Mouse (Mus musculus): ENCODE data around the gene Gnb1l. TPM values are rescaled to one million over a fixed set of nuclear protein-coding genes. Genes with fewer than 3 reads are reported as not detected.
A peak's percentile ranks its signal among the peaks of the same experiment; 100 is the strongest.

Gene Gnb1l
- 1 to 10 TPM; 5.6 to 9.2 TPM for total RNA-seq (2021)
- long read RNA-seq, experiment 1, partial matches to known transcripts = 0 of 3 reads
- long read RNA-seq, experiment 1, other reads (novel, unspliced or antisense) = 3 of 3 reads
- long read RNA-seq, experiment 2, partial matches to known transcripts = 2 of 17 reads
- long read RNA-seq, experiment 2, other reads (novel, unspliced or antisense) = 7 of 17 reads

DNA sequence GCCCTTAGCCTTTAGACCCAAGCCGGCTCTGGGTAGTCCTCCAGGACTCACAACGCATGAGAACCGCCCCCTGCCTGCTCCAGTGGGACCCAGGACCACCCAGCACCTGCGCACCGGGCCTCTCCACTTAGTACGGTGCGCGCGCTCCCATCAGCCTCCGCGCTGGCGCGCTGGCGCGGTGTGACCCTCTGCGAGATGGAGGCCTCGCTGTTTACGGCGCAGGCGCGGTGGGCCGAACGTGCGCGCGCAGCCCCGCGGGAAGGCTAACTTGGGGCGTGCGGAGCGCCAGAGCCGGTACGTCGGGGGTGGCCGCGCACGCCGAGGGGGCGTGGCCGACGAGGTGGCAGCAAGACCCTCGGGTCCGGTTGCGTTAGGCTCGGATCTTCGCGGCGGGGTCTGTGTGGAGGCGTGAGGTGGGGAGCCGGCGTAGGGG is at the start of gene Gnb1l, which contains the start of gene Rtl10:
Gene Gnb1l, plus strand, starts transcription at position 156 of the 433 bp plus-strand sequence.
Gene Rtl10, plus strand, starts transcription at position 344 of the 433 bp plus-strand sequence.
- peak; percentile 82 to 93 for DNase-seq (ENCODE audit: low spot score in 2 of 2)

DNA sequence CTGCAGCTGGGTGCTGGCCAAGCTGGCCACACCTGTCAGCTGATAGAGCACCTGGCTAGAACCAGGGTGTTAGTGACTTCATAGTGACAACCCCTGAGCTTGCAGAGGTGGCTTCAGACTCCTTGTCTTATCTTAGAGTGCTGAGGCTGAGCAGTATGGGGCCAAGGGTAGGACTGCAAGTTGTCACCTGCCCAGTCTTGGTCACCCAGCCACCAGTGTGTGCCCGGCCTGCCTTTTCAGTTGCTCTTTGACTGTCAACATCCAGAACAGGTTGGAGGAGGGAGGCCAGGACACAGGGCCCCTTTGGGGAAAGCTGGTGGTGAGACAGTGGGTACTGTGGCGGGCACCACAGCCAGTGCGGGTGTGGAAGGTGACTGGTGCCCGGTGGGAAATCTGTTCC is 49.5 kb upstream of the Gnb1l start:
- DNase-seq (ENCODE audit: low spot score in 2 of 2) = no peak

DNA sequence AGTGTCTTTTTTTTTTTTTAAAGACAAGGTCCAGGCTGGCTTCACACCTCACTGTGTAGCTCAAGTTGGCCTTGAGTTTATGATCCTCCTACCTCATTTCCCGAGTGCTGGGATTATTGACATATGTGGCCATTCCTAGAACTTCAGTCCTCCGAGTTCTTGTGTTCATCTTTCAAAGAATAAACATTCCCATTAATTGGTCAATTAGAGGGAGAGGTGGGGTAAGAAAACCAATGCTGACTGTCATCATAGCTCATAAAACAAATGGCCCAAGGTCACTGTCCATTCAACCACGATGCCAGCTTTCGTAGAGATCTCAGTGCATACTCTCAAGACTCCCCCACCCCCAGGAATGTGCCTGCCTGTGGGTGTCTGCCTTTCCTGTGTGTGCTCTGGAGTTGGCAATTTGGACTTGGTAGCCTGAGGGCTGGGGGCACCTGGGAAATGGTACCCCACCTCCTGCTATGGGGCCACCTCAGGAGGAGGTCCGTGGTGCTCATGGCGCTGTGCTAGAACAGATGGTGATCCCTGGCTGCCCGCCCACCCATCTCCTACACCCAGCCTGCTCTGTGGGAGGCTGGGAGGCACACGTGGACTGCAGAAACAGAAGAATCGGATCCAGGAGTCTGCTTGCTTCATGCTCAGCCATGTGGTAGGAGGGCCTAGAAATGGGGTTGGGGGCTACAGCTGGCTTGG is 46.9 kb upstream of the Gnb1l start:
- no peak for DNase-seq (ENCODE audit: low spot score in 2 of 2)

DNA sequence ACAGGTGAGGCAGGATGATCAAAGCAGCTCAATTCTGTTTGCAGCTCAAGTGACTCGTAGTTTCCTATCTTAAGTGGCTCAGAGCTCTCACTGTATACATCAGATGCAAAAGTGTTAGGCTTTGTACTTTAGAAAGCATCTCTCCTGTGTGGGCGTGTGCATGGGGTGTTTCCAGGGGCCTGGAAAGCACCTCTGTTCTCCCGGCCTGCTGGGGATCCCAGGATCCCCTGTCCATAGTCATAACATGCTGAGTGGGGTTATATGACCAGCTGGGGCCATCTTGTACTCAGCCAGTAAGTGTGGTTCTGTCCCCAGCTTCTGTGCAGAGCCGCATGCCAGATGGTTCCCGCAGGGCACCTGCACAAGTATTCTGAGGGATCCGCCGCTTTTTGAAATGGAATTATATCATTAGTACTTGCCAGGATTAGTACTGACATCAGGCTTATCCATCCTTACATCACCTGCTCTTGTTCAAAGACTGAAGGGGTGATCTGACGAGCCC is 46.1 kb upstream of the Gnb1l start:
- no peak for DNase-seq (ENCODE audit: low spot score in 2 of 2)

DNA sequence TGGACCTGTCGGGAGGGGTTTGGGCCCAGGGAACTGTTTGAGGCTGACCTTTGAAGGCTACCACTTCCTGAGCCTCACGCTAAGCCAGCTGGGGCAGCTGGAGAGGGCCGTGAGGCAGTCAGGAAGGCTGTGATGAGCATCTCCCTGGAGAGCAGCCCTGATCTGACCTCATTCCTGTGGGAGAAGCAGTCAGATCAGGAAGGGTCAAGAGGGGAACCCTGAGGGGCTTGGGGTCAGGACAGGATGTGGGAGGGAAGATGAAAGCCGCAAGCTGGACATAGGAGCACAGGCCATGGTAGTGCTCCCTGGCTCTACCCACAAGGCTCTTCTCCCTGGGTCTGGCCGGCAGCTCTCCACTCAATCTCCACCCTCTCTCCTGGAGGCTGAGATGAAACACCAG is 44.7 kb upstream of the Gnb1l start:
- no peak for DNase-seq (ENCODE audit: low spot score in 2 of 2)

DNA sequence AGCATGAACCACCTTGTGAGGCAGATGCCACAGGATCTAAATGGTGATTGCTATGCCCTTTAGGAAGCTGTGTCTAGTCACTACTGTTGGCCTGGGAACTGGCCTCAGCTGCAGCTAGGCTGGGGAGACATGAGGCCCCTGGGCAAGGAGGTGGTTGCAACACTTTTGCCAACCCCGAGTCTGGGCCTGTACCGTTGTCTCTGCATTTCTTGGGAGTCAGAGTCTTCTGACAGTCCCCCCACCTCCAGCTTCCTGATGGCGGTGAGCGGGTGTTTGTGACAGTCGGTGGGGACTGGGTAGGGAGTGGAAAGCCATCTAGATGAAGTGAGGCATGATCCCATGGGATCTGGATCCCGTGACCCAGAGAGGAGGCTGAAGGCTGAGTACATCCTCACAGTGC is 43.1 kb upstream of the Gnb1l start:
- no peak for DNase-seq (ENCODE audit: low spot score in 2 of 2)

DNA sequence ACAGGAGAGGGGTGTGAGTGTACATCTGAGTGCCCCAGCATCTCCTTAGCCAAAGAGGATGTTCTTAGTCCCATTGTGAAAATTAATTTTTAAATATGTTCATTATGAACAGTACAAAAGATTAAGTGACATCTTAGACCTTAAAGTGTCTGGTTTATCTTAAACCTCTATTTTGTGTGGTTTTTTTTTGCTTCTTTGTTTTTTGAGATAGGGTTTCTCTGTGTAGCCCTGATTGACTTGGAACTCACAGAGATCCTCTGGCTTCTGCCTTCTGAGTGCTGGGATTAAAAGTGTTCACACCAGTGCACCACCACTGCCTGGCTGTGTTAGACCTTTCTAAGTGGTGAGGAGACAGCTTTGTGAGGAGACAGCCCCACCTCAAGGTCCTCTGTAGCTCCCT is 39.9 kb upstream of the Gnb1l start:
- no peak for DNase-seq (ENCODE audit: low spot score in 2 of 2)

DNA sequence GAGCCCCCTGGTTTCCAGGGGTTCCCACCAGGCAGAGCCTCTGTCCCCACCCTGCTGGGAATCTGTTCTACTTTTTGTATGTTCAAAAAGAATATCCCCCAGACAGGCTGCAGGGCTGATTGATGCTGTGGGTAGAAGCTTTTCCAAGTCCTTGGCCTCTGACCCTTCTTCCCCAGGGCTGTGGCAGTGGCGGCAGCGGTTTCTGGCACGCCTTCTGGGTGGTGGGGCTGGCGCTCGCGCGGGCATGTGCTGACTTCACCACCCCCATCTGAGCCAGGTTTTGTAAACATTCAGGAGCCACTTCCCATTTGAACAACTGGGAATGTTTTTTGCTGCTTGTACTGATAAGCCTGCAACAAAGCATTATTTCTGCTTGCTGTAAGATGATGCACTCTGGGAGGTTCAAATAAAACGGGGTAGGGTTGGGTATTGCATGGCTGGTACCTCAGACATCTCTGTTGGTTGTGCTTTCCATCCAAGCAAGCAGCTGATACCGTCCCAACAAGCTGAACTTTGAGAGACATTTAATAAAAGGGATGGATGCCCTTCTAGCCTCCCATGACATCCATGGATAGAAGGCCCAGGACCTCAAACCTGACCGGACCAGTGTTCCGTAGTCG is 39.1 kb upstream of the Gnb1l start:
- no peak for DNase-seq (ENCODE audit: low spot score in 2 of 2)

DNA sequence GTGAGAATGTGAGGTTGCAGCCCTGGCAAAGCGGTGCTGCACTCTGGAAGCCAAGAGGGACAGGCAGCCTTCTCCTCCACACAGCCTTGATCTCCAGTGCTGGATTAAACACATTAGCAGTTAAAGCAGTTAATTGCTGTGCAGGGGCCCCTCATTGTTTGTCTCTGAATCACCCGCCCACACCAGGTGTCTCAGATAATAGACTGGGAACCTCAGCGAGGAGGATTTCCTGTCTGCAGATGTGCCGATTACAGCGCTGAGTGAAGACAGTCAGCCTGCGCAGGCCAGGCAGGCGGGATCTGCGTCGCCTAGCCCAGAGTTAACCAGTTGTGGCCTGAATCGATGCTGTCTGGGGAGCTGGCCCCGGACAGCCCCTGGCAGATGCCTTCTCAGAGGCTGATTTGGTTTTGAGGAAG is 38.5 kb upstream of the Gnb1l start:
- DNase-seq (ENCODE audit: low spot score in 2 of 2) = no peak

DNA sequence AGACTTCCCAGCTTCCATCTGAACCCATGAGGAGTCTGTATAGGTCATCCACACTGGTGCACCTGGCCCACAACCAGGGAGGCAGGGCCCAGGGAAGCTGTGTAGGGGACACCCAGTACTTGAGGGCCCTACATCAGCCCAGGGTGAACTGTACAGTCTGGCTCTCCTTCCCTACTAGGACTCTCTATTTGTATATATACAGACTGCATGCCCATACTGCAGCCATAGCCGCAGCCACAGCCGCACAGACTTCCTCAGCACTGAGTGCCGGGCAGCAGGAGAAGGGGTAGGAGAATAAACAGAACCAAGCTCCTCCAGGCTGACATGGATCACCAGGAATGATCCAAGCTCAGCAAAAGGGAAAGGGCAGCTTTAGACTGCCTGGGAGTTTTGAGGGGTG is 37.7 kb upstream of the Gnb1l start:
- no peak for DNase-seq (ENCODE audit: low spot score in 2 of 2)

DNA sequence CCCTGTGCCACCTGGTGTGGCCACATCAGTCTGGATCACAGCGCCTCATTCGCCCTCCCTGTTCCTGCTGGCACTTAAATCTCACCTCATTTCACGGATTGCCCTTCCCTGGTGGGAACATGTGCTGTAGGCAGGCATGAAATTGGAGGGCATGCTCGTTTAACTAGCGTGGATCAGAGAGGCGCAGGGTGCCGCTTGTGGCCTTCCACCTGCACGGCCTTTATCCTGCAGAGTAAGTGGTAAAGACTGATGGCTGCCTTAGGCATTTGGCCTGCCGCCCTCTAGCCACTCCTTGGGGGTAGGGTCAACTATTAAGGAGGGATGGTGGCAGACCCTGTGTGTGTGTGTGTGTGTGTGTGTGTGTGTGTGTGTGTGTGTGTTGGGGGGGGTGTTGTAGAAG is 36.5 kb upstream of the Gnb1l start:
- no peak for DNase-seq (ENCODE audit: low spot score in 2 of 2)

DNA sequence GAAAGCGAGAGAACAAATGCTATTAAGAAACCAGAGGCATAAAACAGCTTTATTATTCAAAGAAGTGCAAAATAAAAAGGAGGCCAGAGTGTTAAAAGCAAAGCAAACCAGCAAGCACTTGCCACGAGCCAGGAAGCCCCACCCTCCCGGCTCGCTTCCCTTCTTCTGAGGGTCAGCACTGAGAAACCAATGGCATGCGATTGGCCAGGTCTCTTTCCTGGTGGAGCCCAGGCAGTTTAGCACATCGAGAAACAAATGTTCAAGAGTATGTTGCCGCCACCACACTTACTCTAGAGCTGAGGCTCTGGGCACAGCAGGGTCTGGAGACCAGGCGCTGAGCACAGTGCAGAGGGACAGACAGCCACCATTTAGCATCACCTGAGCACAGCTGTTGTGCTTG is 35.9 kb upstream of the Gnb1l start:
- no peak for DNase-seq (ENCODE audit: low spot score in 2 of 2)

DNA sequence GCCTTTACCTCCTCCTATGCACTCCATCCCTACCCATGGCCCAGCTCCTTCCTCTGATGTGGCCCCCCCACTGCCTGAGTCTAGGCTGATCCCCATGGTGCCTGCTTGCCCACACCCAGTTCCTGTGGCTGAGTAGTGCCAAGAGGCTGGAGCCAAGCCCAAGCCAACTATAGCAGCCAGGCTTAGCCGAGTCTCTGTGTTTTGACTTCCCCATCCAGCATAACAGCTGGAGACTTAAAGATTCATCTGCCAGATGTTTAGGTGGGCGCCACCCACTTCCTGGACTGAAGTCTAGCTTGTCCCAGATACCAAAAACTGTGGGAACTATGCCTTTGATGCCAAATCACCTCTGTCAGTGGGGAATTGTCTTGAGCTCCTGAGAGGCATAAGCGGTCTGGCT is 34.2 kb upstream of the Gnb1l start:
- DNase-seq (ENCODE audit: low spot score in 2 of 2) = no peak

DNA sequence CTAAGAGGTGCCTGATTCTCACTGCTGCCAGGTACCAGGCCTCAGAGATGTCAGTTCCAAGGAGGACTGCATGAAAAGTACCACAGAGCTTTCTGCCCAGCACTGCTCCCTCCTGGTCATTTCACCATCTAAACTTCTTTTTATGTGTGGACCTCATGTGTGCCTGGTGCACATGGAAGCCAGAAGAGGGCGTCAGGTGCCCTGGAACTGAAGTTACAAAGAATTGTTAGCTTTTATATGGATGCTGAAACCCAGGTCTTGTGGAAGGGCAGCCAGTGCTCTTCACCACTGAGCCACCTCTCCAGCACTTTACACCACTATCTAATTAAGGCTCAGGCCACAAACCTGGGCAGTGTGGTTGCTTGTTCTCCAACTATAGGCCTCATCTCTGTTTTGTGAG is 27.7 kb upstream of the Gnb1l start:
- no peak for DNase-seq (ENCODE audit: low spot score in 2 of 2)

DNA sequence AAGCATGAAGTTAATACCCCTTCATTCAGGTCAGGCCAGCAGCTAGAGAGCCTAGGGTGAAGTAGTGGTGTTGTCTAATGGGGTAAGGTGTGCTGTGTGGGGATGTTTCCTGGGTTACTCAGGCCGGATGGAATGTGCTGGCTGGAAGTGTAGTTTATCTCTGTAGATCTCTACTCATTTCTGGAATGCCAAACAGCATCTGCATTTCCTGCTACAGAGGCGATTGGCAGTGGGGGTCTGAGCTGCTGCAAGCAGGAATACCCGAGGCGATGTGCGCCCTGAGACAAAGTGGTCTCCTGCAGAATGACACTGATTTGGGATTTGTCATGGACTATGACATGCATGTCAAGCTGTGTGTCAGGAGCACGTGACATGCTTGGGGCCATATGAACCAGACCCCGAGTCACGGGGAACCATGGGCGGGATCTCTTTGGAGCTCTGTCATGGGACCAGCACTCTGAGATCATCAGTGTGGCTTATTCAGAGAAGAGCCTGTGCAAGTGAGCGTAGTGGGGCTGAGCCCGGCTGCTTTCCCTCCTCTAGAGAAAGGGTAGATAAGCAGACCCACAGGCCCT is 27.0 kb upstream of the Gnb1l start:
- no peak for DNase-seq (ENCODE audit: low spot score in 2 of 2)

DNA sequence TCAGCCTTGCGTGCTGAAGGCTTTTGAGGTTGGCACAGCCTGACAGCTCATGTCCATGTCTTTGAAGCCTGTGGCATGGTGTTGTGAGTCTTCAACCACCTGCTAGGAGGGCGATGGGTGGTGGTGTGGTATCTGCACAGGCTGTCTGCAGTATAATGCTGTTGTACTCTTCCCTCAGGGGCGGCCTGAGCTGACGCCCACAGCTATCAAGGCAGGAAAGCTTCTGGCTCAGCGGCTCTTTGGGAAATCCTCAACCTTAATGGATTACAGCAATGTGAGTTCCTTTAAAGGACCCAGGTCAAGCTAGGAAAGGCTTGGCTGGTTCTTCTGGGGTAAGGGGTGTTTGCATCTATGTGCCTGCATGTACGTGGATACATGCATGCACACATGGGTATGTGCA is 26.5 kb upstream of the Gnb1l start:
- no peak for DNase-seq (ENCODE audit: low spot score in 2 of 2)

DNA sequence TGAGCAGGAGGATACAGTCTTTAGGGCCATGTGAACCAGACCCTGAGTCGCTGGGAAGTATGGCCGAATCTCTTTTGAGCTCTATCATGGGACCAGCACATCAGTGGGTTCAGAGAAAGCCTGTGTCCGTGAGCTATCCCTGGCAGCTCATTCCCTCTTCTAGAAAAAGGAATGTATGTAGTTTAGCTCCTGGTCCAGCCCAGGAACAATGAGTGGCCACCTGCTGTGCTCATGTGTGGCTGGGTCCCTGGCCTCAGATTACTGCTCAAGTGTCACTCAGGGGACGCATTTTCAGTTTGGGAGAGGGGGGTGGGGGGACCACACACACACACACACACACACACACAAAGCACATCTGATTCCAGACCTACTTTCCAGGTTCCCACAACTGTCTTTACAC is 26.1 kb upstream of the Gnb1l start:
- no peak for DNase-seq (ENCODE audit: low spot score in 2 of 2)

DNA sequence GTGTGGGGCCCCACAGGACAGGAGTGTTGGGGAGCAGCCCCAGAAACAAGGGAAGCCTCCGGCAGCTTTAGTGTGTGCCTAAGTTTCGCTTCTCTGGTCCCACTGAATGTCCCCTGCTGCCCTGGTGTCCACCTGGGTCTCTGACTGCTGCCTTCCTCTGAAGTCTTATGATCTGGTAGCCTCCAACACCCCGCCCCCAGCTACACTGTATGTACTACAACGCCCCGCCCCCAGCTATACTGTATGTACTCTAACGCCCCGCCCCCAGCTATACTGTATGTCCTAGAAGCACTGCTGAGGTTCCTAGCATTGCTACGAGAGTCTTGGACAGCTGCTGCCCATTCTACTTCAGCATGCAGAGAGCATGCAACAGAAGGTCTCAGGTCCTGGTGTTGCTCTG is 25.5 kb upstream of the Gnb1l start:
- no peak for DNase-seq (ENCODE audit: low spot score in 2 of 2)

DNA sequence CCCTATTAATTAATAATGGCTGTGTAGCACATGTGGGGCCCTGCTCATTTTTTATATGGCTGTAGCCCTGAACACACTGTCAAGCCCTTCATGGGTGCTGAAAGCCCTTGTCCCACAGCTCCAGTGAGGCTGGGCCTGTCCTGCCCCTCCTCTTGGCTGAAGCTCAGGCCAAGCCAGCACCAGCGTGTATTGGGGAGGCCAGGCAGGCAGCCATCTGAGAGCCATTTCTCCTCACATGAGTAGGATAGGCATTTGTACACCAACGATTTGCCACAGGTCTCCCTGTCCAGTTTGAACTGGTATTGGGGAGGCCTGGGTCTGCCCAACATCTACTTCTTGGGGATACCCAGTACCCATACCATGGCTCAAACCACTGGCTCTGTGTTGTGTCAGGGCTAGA is 24.5 kb upstream of the Gnb1l start:
- DNase-seq (ENCODE audit: low spot score in 2 of 2) = no peak

DNA sequence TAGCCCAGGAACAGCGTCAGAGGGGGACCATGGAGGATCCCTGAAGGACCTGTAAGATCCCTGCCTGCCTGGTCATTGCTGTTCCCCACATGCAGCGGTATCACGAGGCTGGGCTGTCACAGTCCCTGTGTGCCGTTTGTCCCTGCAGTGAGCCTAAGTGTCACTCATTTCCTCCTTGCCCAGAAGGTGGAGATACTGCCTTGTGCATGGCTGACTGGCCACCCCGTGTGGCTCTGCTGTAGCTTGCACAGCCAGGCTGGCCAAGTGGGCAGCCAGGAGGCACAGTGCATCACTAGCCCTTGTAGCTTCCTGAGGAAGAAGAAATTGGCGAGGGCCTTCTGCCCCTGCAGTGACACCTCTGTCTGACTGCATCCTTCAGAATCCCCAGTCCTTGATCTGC is 20.5 kb upstream of the Gnb1l start:
- no peak for DNase-seq (ENCODE audit: low spot score in 2 of 2)

DNA sequence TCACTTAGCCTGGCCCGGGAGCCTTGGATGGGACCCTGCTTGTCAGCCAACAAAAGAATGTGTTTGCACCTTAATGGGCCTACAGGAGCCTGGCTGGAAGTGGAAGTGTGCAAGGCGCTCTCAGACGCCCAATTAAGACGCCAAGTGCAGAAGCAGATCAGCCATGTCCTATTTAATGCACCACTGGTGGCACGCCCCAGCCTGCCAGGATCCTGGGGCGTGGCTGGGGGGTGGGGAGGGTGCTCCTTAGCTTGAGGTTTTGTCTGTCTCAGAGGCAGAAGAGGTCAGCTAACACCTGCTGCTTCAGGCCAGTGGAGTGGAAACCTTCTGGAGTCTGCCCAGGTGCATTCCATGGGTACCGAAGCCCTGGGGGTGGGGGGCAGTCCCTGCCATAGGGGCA is 18.8 kb upstream of the Gnb1l start:
- DNase-seq (ENCODE audit: low spot score in 2 of 2) = no peak

DNA sequence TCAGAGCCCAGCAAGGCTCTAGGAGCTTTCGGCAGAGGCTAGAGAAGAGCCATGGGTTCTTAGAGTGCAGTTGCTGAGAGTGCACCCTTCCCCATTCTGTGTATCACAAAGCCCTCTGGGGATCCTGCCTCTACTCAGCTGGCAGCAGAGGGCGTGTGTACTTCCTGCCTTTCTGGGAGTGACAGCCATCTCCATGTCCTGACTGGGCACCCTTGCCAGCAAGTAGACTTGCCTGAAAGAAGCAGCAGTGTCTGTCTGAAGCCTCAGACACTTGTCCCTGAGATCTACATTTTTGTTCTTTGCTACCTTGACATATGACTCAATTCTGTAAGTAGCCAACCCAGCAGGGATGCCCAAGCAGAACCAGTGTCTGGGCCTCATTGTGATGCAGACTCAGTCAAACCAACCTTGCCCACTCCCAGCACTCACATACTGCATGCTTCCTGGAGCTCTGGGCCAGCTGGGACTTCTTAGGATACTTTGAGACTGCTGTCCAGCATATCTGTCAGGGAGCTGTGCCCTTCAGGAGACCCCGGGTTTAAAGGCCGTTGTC is 17.5 kb upstream of the Gnb1l start:
- no peak for DNase-seq (ENCODE audit: low spot score in 2 of 2)
